Mouse (Mus musculus) heart, adult 9 months (tissue): Measurements from ENCODE around the gene Micall2.
A peak's percentile ranks its signal among the peaks of the same experiment; 100 is the strongest.
"Not testable (repeated sequence)": the region's sequence is repeated elsewhere in the genome, so short reads cannot be mapped to it uniquely, and the experiment has no call there.

Experiments
- DNase-seq, 2 experiments: peaks; one replicate each; pipeline ENCODE4 v3.0.0; 2022; ENCODE audit warnings: low spot score in 2 of 2

Gene Micall2

DNA sequence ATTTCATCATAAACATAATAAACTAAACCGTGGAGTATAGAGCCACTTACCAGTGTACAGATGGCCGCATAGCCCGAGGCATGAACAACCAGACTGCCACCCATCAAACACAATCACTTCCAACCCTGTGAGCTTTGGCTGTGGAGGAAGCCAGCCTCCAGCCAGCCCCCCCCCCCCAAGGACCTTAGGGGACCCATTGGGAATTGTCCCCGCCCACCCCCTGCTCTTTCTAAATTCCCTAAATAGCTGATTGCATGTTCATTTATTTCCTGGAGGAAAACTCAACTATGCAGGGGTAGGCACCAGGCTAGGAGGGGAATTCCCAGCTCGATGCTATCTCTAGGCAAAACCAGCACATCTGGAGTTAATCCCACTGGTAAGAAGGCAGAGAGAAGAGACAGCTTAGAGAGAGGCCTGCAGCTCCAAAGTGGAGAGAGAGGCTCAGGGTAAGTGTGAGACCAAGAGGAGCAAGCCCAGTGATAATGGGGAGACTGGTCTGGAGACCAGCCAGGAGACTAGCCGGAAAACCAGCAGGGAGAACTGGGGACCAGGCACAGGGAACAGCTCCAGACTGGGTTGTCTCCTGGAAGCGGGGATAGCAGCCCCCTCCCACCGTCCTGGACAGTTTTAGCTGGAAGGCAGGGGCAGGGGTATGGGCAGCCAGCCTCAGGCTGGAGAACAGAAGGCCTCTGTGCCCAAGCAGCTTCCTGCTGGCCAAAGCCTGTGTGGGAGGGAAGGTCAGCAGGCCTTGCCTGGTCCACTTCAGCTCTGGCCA is 5.2 kb downstream of the Micall2 start:
- no peak for DNase-seq

DNA sequence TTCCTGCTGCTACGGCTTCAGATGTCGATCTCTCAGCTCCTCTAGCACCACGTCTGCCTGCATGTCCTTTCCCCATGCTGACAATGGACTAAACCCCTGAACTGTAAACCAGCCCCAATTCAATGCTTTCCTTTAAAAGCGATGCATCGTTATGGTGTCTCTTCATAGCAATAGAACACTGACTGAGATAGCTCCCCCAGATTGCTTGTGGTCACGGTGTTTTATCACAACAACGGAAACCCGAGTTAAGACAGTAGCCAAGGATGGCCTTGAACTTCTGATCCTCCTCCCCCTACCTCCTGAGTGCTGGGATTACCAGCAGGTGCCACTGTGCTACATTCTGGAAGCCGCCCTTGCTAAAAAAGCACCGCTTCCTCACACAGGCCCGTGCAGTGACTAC is 8.9 kb downstream of the Micall2 start:
- no peak for DNase-seq

DNA sequence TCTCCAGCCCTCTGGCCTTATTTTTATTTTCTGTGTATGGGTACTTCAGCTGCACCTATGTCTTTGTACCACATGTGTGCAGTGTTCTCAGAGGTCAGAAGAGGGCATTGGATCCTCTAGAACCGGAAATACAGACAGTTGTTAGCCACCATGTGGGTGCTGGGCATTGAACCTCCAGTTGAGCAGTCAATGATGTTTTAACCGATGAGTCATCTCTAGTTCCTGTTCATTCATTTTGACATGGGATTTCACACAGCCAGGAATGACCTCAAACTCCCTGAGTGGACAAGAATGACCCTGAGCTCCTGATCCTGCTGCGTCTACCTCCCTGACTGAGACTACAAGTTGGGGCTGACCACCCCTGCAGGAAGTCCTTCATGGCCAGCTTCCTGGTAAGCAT is 9.9 kb downstream of the Micall2 start:
- DNase-seq = no peak

DNA sequence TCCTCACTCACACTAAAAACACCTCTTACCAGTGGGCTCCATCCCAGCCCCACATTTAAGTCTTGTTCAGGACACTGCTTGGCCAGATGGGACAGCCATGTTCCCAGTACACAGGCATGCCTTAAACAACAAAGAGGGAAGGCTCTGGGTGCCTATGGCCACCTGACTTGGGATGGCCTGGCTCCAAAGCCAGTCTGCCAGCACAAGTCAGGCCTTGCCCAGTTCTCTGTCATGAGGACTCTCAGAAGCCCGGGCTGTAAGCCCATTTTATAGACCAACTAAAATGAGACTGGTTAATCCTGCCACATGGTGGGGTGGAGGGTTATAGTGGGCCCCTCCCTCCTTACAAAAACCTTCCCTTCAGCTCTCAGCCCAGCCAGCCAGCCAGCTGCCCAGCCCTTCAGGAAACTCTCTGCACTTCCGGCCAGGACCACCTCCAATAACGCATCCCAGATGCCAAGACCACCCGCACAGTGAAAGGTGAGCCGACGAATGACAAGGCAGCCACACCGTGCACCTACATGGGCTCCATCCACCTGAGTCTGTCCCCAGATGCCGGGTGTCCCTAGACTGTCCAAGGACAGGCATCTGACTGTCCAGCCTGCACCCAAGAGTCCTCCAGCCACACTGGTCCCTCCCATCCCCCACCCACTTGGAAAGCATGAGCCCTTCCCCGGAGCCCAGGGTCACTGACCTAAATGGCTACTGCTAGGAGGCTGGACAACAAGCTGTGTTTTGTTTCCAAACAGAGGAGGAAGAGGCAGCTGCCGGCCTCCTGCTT is 11.6 kb downstream of the Micall2 start:
- peak in 1 of 2 experiments; percentile 25 for DNase-seq

DNA sequence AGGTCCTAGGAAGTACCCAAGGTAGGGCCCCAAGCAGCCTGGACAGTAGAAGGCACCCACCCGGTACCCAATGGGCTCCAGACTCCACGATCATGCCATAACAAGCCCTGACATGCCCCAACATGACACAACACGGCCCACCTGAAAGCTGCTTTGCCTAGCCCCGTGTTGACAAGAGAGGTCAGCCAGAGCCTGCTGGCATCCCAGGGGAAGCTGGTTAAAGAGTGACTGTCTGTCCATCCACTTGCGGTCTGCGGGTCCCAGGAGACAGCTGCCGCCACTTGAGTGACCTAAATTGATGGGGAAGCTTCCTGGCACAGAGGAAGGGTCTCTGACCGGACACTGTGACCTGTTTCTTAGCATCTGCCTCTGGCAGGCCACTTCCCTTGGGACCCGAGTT is 13.0 kb downstream of the Micall2 start:
- no peak for DNase-seq

DNA sequence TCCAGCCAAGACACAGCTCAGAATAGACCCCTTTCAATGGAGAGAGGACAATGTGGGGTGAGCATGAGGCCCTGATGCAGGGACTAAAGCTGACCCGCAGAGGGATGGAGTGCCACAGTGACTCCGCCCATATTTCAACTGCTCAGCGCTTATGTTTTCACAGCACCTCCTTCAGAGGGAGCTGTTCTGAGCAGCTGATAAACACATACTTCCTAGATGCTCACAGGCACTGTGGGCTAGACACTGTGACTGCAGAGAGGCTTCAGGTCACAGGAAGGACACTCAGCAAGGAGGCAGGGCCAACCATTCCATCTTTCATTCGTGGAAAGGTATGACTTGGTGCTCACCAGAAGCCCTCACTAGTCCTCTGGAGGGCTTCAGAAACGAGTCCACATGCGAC is 13.4 kb downstream of the Micall2 start:
- no peak for DNase-seq

DNA sequence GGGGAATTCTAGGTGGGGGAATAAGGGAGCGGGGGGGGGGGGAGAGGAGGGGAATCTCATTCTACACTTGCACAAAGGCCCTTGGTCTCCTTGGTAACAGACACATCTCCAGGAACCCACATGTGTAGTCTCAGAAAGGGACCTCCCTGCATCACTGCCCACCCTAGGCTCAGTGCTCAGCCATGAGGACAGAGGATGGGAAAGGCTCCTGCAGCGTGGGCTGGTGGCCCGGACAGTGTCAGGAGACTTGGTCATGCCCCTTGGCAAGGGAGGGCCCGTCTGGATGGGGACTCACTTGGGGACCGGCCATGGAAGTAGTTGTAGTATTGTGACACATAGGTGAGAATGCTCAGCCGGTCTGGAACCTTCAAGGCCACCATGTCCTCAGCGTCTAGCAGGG is 17.2 kb downstream of the Micall2 start:
- no peak for DNase-seq

DNA sequence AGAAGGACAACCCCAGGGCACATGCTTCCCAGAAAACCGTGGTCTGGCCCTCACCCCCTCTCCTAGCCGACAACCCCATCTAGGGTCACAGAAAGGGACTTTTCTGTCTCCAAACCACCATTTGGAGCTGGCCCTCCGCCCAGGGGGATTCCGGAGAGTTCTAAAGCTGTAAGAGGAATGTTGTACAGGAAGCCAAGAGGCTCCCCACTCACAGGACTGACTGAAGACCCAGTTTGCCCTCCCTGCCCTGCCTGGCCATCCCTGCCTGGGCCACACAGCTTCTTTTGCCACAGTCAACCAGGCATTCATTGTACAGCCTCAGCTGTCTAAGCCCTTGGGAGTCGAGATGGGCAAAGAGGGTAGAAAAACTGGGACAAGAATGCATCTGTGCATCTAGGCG is 17.6 kb downstream of the Micall2 start:
- DNase-seq = no peak

DNA sequence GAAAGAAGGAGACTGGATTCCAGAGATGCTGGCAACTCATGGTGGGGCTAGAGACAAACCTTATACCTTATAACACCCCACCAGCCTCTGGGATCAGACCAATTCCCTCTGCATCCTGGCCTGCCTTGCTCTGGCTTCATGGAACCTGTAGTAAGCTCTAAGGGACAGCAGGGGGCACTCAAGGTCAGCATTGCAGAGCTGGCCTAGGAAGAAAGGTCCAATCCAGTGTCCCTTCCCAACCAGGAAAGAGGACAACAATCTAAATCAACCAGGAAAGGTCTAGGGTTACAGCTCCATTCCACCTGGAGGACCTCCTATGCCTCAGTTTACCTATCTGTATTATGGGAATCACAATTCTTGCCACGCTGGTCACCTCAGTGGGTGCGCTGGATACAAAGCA is 18.4 kb downstream of the Micall2 start:
- peak; percentile 50 to 67 for DNase-seq

DNA sequence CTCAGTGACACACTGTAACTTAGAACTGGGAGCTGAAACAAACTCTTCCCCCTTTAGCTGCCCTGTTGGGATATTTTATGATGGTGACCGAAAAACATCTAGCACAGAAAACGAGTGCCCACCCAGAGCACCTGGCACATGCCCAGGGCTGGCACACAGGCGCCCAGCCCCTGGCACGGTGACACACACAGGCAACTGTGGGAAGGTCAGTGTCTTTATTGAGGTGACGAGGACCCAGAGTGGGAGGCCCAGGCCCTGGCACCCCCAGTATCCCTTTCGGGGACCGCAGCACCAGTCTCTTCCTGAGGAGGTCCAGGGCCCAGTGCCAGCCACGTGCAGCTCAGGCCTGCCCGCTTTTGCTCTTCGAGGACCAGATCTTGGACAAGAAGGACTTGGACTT is 29.6 kb downstream of the Micall2 start:
- no peak for DNase-seq

DNA sequence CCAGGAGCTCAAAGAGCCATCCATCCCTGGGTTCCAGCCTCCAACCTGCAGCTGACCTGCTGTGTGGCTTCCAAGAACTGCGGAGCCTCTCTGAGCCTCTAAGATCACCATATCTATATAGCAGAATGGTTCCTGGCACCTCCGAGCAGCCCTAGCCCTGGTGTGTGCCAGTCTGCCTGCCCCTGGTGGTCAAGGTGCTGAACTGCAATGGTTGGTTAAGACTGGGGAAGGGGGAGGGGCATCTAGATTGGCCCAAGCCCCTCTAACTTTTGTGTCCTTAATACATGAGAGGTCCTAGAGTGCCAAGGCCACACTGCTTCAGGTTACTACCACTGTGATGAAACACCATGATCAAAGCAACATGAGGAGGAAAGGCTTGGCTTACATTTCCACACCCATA is 33.2 kb downstream of the Micall2 start:
- DNase-seq = no peak

DNA sequence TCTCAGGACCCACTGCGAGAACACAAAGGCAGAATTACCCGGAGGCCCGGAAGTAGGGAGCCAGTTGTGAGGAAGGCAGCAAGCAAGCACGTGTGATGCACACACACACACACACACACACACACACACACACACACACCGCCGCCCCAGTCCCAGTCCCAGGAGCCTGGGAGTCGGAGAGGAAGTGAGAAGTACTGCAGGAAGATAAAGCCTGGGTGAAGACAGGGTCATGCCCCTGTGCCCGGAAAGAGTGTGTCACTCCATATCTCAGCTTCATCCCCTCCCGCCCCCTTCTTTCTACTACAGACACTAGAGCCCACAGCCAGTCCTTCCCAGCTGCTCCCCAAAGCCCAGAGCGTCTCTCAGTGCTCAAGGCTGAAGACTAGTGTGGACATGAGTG is 33.9 kb downstream of the Micall2 start:
- DNase-seq = no peak

DNA sequence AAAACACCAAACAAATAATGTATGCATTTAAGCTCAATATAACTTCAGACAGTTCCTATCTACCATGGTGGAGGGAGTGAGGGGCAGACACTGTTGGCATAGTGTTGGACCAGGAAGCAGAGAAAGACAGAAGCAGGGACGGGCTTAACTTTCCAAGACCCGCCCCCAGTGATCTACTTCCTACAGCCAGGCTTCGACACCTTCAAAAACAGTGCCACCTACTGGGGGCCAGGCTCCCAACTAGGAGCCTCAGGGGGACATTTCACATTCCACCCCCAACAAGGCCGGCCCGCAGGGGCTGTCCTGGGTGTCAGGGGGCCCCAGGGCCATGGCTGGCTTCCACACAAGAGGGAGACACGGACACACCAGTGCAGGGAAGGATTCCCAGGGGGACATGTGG is 39.2 kb downstream of the Micall2 start:
- DNase-seq = no peak

DNA sequence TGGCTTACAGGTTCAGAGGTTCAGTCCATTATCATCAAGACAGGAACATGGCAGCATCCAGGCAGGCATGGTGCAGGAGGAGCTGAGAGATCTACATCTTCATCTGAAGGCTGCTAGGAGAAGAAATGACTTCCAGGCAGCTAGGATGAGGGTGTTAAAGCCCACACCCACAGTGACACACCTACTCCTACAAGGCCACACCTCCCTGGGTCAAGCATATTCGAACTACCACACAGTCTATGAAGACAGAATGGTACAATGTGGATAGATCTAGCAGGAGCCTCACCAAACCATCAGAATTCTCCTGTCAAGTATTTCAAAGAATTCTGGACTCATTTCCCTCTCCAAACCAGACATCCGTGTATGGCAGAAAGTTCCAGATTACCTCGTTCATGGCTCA is 40.3 kb downstream of the Micall2 start:
- DNase-seq = not testable (repeated sequence)

DNA sequence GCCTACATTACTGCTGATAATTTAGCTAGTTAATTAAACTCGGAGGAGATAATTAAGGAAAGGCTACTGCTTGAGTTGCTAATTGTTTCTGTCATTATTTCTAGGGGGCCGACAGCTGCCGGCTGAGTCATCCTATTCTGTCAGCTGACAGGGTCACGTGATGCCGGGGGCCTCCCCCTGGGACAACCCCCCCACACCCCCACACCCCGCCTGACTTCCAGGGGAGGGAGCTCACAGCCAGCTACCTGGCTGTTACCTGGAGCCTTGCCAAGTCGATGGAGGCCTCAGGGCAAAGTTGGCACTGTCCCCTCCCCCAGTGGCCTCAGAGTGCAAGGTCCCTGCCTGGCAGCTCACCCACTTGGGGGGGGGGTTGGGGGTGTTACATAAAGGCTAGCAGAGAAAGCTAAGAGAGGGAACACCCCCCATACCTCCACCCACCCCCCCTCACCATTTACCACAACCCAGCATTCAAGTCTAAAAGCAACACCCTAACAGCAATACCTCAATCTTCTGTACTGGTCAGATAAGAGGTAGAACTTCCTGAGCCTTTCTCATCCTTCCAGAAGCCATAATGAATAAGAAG is 41.1 kb downstream of the Micall2 start:
- DNase-seq = no peak

DNA sequence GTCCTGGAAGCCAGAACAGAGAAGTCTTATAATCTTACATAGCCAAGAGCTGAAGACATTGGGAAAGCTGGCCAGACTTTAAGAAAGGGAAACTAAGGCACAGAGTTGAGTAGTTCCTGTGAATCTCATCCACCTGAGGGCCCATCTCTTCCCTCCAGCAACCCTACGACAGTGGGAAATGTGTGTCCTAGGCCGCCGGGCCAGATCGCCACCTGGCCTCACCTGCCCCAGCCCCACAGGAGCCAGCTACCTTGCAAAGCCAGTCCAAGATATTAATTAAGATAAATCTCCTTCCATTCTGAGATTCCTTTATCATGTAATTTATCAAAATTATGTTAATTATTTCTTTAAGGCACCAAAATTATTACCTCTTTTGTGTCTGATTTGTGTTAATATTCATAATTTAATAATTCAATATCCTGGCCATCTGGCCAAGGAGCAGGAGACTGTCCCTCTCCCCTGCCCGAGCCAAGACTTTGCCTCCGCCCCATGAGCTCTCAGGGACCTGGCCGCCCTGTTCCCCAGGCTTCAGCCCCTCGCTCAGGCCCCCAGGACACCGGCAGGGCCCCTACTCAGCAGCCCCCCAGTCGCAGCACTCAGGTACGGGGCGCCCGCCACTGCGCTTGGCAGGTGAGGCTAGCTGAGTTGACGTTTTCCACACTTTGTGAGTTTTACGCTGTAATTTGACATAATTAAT is 41.7 kb downstream of the Micall2 start:
- no peak for DNase-seq

DNA sequence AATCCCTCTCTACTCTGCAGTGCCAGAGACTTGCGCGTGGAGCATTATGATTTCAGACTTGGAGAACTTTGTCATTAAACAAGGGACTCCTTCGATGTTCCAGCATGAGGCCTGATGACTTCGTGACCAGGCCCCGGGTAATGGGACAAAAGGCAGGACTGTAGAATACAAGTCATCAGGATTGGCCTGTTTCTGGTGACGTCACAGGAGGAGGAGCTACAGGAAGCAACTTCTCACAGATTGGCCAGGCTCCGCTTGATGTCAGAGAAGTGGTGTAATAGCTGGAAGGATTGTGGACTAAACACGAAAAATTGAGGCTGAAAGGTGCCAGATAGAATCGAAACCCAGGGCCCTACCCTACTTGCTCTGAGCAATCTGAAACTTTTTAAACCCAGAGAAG is 45.3 kb downstream of the Micall2 start:
- no peak for DNase-seq

DNA sequence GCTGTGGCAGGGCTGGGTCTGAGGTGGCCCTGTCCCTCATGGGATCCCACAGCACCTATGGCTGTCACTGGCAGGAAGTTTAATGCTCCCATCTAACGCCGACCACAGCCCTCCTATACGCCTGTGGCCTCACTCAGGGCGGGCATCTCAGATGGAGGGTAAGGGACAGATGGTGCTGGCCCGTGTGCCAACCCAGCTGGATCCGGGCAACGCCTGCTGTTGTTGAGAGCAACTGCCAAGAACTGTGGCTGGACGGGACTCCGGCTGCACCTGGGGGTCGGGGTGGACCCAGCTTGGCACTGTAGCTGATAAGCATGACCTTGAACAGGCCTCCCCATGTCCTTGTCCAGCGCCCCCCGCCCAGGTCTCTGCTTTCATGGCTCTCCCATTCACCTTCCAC is 47.8 kb downstream of the Micall2 start:
- no peak for DNase-seq

DNA sequence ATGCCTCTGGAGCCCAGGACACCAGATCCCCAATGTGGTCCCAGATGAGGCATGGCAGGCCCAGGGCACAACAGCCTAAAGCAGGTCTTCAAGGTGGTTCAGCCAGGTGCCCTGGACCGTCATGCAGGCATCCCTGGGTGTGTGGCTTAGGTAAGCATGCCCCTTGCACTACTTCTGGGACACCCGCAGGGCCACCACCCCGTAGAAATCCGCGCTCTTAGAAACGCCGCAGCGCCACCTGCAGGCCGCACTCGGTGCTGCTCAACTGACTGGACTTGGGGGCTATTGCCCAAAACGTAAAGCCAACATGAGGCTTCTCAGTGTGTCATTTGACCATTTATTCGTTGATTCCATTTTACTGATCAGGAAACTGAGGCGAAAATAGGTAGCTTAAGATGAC is 48.5 kb downstream of the Micall2 start:
- DNase-seq = no peak

DNA sequence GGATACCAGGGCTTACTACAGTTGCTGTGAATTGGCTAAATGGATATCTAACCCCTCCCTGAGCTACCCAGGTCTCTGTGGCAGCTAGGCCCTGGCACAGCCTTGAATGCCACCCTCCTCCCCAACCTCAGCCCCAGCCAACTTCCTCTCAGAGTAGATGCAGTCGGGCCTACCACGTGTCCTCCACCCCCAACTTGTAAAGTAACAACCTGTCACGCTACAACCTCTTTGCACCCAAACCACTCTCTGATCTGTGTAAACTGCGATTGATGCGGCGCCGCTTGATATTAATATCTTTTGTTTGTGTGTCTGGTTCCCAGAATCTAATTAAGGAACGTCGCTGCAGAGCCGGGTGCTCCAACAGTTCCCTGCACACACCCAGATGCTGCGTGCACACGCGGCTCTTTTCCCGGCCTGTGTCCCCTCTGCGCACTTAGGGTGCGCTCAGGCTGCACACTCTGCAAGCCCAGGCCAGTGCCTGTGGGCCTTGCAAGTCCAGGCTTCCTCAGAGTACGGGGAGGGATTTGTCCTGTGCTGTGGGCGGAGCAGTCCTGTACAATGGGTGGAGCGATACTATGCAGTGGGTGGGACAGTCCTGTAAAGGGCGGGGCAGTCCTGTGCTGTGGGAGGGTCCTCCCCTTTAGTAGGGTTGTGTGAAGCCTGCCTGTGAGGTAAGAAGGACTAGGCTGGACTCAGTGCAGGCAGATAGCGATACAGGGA is 49.4 kb downstream of the Micall2 start:
- no peak for DNase-seq

DNA sequence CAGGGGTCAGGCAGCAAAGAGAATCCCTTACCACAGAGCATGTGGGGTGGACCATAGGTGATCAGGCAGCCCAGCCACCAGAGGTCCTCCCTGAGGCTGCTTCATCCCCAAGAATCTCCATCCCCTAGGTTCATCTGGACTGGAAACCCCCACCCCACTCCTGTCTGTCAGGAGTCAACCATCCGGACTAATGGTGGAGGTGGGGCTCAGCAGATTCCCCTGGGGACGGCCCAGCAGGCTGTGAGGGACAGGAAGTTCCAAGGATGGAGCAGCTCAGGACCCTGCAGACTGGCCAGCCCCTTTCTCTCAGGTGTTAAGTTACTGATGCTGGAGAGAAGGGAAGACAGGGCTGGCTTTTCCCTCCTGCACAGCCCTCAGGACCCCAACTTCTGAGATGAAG is 52.9 kb downstream of the Micall2 start:
- no peak for DNase-seq

DNA sequence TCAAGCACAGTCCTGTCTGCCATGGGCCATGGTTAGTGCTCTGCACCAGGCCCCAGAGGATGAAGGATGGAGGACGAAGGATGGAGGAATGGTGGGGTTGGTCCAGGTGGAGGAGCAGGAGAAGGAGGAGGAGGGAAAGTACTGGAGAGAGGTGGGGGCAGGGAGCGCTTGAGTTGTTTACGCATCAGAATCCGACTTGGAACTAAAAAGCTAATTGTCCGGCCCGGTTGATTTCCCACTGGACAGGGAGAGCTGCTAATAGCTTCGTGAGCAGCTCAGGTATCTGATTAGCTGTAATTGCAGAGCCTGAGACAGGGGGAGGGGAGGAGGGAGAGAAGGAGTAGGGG is 53.5 kb downstream of the Micall2 start:
- DNase-seq = no peak
